Mouse (Mus musculus): ENCODE data around the gene Hdgfl2. TPM values are rescaled to one million over a fixed set of nuclear protein-coding genes. Genes with fewer than 3 reads are reported as not detected.
"Not testable (repeated sequence)": the region's sequence is repeated elsewhere in the genome, so short reads cannot be mapped to it uniquely, and the experiment has no call there.

Gene Hdgfl2
- total and polyA plus RNA-seq, 2 experiments from 2014 or later = 59.6 to 123 TPM

GRCm38 (mm10) chr17:56098711-56099572, 19.5 kb downstream of the Hdgfl2 start:
- WGBS = 91% methylated on average over 15 of the region's 15 CpGs
- no peaks in the 10 kb centered on the region for H3K4me1 ChIP-seq (ENCODE audit: insufficient read depth, low read length)
- H3K9ac ChIP-seq (replicated peaks; ENCODE audit: low read length, poor library complexity, severe bottlenecking) = no peak overlapping the region
- ATAC-seq (ENCODE audit: low FRiP score) (no peak), DNase-seq (ENCODE audit: low spot score) (no peak)
- H3K4me2 ChIP-seq (ENCODE audit: low read depth, low read length, poor library complexity, severe bottlenecking) = no peak overlapping the region
- no peaks in the 10 kb centered on the region for H3K9me3 ChIP-seq (ENCODE audit: low read length)
- H3K4me3 ChIP-seq (ENCODE audit: low read depth, low read length) = no peak overlapping the region
- H3K36me3 ChIP-seq (ENCODE audit: insufficient read depth, low read length) = peaks cover 83% of the 10 kb centered on the region
- H3K27me3 ChIP-seq (ENCODE audit: insufficient read depth, low read length) = no peaks in the 10 kb centered on the region
- TF ChIP-seq CTCF (IDR thresholded peaks at IDR 0.05) = 0 out of 2 replicates have a peak, but pooled peaks have one; percentile 22
- H3K27ac ChIP-seq (ENCODE audit: low read depth, low read length) = no peak overlapping the region

GRCm38 (mm10) chr17:56100811-56101210, 21.4 kb downstream of the Hdgfl2 start:
- 93% methylated on average over 3 of the region's 3 CpGs for WGBS

GRCm38 (mm10) chr17:56102158-56102557, 22.7 kb downstream of the Hdgfl2 start:
- H3K36me3 ChIP-seq (ENCODE audit: insufficient read depth, low read length) = peaks cover 62% of the 10 kb centered on the region
- 93% methylated on average over 5 of the region's 5 CpGs for WGBS
- TF ChIP-seq CTCF (IDR thresholded peaks at IDR 0.05) = no peak
- DNase-seq (ENCODE audit: low spot score) = no peak
- H3K4me3 ChIP-seq (ENCODE audit: low read depth, low read length) = no peak overlapping the region
- no peak overlapping the region for H3K27ac ChIP-seq (ENCODE audit: low read depth, low read length)
- no peak overlapping the region for H3K9ac ChIP-seq (replicated peaks; ENCODE audit: low read length, poor library complexity, severe bottlenecking)
- no peak overlapping the region for H3K4me2 ChIP-seq (ENCODE audit: low read depth, low read length, poor library complexity, severe bottlenecking)
- no peak for ATAC-seq (ENCODE audit: low FRiP score)
- no peaks in the 10 kb centered on the region for H3K4me1 ChIP-seq (ENCODE audit: insufficient read depth, low read length)
- no peaks in the 10 kb centered on the region for H3K27me3 ChIP-seq (ENCODE audit: insufficient read depth, low read length)
- no peaks in the 10 kb centered on the region for H3K9me3 ChIP-seq (ENCODE audit: low read length)

More at GRCm38 (mm10) chr17:56100811-56101210, 21.4 kb downstream of the Hdgfl2 start:
- Histone ChIP-seq H3K27ac (ENCODE audit: low read depth, low read length) (no peak overlapping the region), H3K4me2 (ENCODE audit: low read depth, low read length, poor library complexity, severe bottlenecking) (no peak overlapping the region), H3K9me3 (ENCODE audit: low read length) (no peaks in the 10 kb centered on the region), H3K4me1 (ENCODE audit: insufficient read depth, low read length) (no peaks in the 10 kb centered on the region), H3K4me3 (ENCODE audit: low read depth, low read length) (no peak overlapping the region), H3K9ac (replicated peaks; ENCODE audit: low read length, poor library complexity, severe bottlenecking) (no peak overlapping the region), H3K36me3 (ENCODE audit: insufficient read depth, low read length) (peaks cover 75% of the 10 kb centered on the region), H3K27me3 (ENCODE audit: insufficient read depth, low read length) (no peaks in the 10 kb centered on the region)
- no peak for TF ChIP-seq CTCF (IDR thresholded peaks at IDR 0.05)
- no peak for ATAC-seq (ENCODE audit: low FRiP score)
- no peak for DNase-seq (ENCODE audit: low spot score)

- Histone ChIP-seq H3K4me3 (ENCODE audit: low read depth, low read length) (no peak overlapping the region), H3K9ac (replicated peaks; ENCODE audit: low read length, poor library complexity, severe bottlenecking) (no peak overlapping the region), H3K4me1 (ENCODE audit: insufficient read depth, low read length) (no peaks in the 10 kb centered on the region), H3K27me3 (ENCODE audit: insufficient read depth, low read length) (no peaks in the 10 kb centered on the region), H3K9me3 (ENCODE audit: low read length) (no peaks in the 10 kb centered on the region), H3K4me2 (ENCODE audit: low read depth, low read length, poor library complexity, severe bottlenecking) (no peak overlapping the region), H3K36me3 (ENCODE audit: insufficient read depth, low read length) (peaks cover 56% of the 10 kb centered on the region), H3K27ac (ENCODE audit: low read depth, low read length) (no peak overlapping the region)
- WGBS = 96% methylated on average over 9 of the region's 9 CpGs
- DNase-seq (ENCODE audit: low spot score) (no peak), ATAC-seq (ENCODE audit: low FRiP score) (no peak)
- no peak for TF ChIP-seq CTCF (IDR thresholded peaks at IDR 0.05)
Measured at GRCm38 (mm10) chr17:56102927-56103326, 23.5 kb downstream of the Hdgfl2 start.

- no peaks in the 10 kb centered on the region for H3K27me3 ChIP-seq (ENCODE audit: insufficient read depth, low read length)
- ATAC-seq (ENCODE audit: low FRiP score) = no peak
- no peak for TF ChIP-seq CTCF (IDR thresholded peaks at IDR 0.05)
- no peak for DNase-seq (ENCODE audit: low spot score)
- no peaks in the 10 kb centered on the region for H3K9me3 ChIP-seq (ENCODE audit: low read length)
- H3K36me3 ChIP-seq (ENCODE audit: insufficient read depth, low read length) = peaks cover 50% of the 10 kb centered on the region
- H3K4me1 ChIP-seq (ENCODE audit: insufficient read depth, low read length) = no peaks in the 10 kb centered on the region
- H3K4me3 ChIP-seq (ENCODE audit: low read depth, low read length) = no peak overlapping the region
- H3K4me2 ChIP-seq (ENCODE audit: low read depth, low read length, poor library complexity, severe bottlenecking) = no peak overlapping the region
- 95% methylated on average over 8 of the region's 8 CpGs for WGBS
- no peak overlapping the region for H3K27ac ChIP-seq (ENCODE audit: low read depth, low read length)
- H3K9ac ChIP-seq (replicated peaks; ENCODE audit: low read length, poor library complexity, severe bottlenecking) = no peak overlapping the region
Measured at GRCm38 (mm10) chr17:56103465-56104285, 24.2 kb downstream of the Hdgfl2 start.

DNA sequence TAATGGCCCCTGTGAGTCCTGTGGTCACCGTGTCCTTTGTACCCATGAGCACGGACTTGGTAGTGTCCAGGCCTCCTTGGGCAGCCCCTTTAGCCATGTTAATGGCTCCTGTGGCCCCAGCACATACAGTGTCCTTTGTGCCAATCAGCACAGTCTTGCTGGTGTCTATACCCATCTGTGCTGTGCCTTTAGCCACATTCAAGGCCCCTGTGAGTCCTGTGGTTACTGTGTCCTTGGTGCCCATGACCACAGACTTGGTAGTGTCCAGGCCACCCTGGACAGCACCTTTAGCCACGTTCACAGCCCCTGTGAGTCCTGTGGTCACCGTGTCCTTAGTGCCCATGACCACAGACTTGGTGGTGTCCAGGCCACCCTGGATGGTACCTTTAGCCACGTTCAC, 25.4 kb downstream of the Hdgfl2 start:
- not testable (repeated sequence) for ATAC-seq (ENCODE audit: low FRiP score); DNase-seq (ENCODE audit: low spot score); H3K27ac ChIP-seq (ENCODE audit: low read depth, low read length); H3K9me3 ChIP-seq (ENCODE audit: low read length); H3K9ac ChIP-seq (replicated peaks; ENCODE audit: low read length, poor library complexity, severe bottlenecking); H3K4me1 ChIP-seq (ENCODE audit: insufficient read depth, low read length); H3K4me2 ChIP-seq (ENCODE audit: low read depth, low read length, poor library complexity, severe bottlenecking); H3K27me3 ChIP-seq (ENCODE audit: insufficient read depth, low read length); H3K4me3 ChIP-seq (ENCODE audit: low read depth, low read length)
- 96% methylated on average over 2 of the region's 5 CpGs for WGBS
- H3K36me3 ChIP-seq (ENCODE audit: insufficient read depth, low read length) = peaks cover 41% of the 10 kb centered on the region

GRCm38 (mm10) chr17:56106436-56106835, 27.0 kb downstream of the Hdgfl2 start:
- ATAC-seq (ENCODE audit: low FRiP score); H3K4me3 ChIP-seq (ENCODE audit: low read depth, low read length); DNase-seq (ENCODE audit: low spot score); H3K4me2 ChIP-seq (ENCODE audit: low read depth, low read length, poor library complexity, severe bottlenecking); H3K9me3 ChIP-seq (ENCODE audit: low read length); H3K27me3 ChIP-seq (ENCODE audit: insufficient read depth, low read length); H3K4me1 ChIP-seq (ENCODE audit: insufficient read depth, low read length); H3K27ac ChIP-seq (ENCODE audit: low read depth, low read length); H3K9ac ChIP-seq (replicated peaks; ENCODE audit: low read length, poor library complexity, severe bottlenecking): not testable (repeated sequence)
- H3K36me3 ChIP-seq (ENCODE audit: insufficient read depth, low read length) = peaks cover 25% of the 10 kb centered on the region
- WGBS = 100% methylated on average over 4 of the region's 4 CpGs
